Mouse (Mus musculus) liver, embryonic 14.5 days (tissue): Measurements from ENCODE around the gene Spata13.

Source experiments
- CTCF ChIP-seq: IDR thresholded peaks from 2 replicates; pipeline ENCODE4 v1.5.1; 2016; ENCODE audit warnings: antibody characterized with exemption, low read depth, control low read depth
- EP300 ChIP-seq: IDR thresholded peaks from 2 replicates; pipeline ENCODE4 v1.6.1; 2016; ENCODE audit warnings: antibody characterized with exemption, low read depth

DNA sequence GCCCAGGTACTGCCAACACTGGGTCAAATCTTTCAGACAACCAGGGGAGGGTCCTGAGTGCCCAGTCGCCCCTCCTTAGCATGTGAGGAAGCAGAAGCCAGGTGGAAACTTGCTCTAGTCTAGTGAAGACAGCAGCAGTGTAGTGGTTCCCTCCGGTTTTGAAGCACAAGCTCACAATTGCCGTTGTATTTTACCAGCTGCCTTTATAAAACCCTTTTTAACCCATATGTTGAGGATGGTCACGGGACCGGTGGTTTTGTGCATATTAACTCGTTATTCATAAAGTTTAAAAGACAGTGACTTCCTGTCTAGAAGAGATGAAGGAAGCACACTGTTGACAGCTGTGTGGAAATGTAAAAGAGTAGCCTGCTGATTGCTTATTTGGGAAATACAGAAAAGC is 98.3 kb downstream of the Spata13 start:
- TF ChIP-seq CTCF = no peak
- TF ChIP-seq EP300 = no peak
